Mouse (Mus musculus) ZHBTc4 (cell line): Measurements from ENCODE around the gene Usp19.

Experiments used
- DNase-seq: peaks from one replicate; pipeline ENCODE4 v3.0.0-alpha.2; 2011; ENCODE audit warnings: low read depth, low spot score

The Usp19 gene

GRCm38 (mm10) chr9:108490559-108491285, at the start of gene Usp19:
Gene Usp19, plus strand, starts transcription at chr9:108490602.
- peak; percentile 98 for DNase-seq

- DNase-seq, result no peak
Measured at GRCm38 (mm10) chr9:108441236-108441919, 49.0 kb upstream of the Usp19 start.

- DNase-seq, result no peak
Measured at GRCm38 (mm10) chr9:108445125-108445524, 45.3 kb upstream of the Usp19 start.

- peak; percentile 41 for DNase-seq
Measured at GRCm38 (mm10) chr9:108449860-108450259, 40.5 kb upstream of the Usp19 start.

- DNase-seq, result no peak
Measured at GRCm38 (mm10) chr9:108450292-108451169, 39.9 kb upstream of the Usp19 start.

- DNase-seq, result no peak
Measured at GRCm38 (mm10) chr9:108451170-108451493, 39.3 kb upstream of the Usp19 start.

- DNase-seq, result peak; percentile 61
Measured at GRCm38 (mm10) chr9:108451519-108452160, 38.8 kb upstream of the Usp19 start.

GRCm38 (mm10) chr9:108452291-108452906, 38.0 kb upstream of the Usp19 start:
- DNase-seq, result peak; percentile 90

GRCm38 (mm10) chr9:108452911-108453310, 37.5 kb upstream of the Usp19 start:
- no peak for DNase-seq

- DNase-seq, result no peak
Measured at GRCm38 (mm10) chr9:108453458-108453857, 36.9 kb upstream of the Usp19 start.

GRCm38 (mm10) chr9:108454429-108454828, 36.0 kb upstream of the Usp19 start:
- no peak for DNase-seq

- no peak for DNase-seq
Measured at GRCm38 (mm10) chr9:108455747-108456571, 34.4 kb upstream of the Usp19 start.

GRCm38 (mm10) chr9:108456953-108457352, 33.4 kb upstream of the Usp19 start:
- no peak for DNase-seq

GRCm38 (mm10) chr9:108459939-108460318, 30.5 kb upstream of the Usp19 start:
- no peak for DNase-seq

- peak; percentile 96 for DNase-seq
Measured at GRCm38 (mm10) chr9:108460319-108461178, 29.9 kb upstream of the Usp19 start, which contains the start of gene Ccdc71. Gene Ccdc71, plus strand, starts transcription at chr9:108460527.

- peak; percentile 62 for DNase-seq
Measured at GRCm38 (mm10) chr9:108461181-108461631, 29.2 kb upstream of the Usp19 start, which contains the start of gene Klhdc8b. Gene Klhdc8b, minus strand, starts transcription at chr9:108461581.

GRCm38 (mm10) chr9:108461675-108462074, 28.7 kb upstream of the Usp19 start:
- DNase-seq, result no peak

- DNase-seq, result no peak
Measured at GRCm38 (mm10) chr9:108462192-108462591, 28.2 kb upstream of the Usp19 start.

- no peak for DNase-seq
Measured at GRCm38 (mm10) chr9:108463713-108464112, 26.7 kb upstream of the Usp19 start.
